Mouse (Mus musculus): ENCODE measurements around the gene Ldah. TPM values are rescaled to one million over a fixed set of nuclear protein-coding genes. Genes with fewer than 3 reads are reported as not detected.
"Not testable (repeated sequence)": the region's sequence is repeated elsewhere in the genome, so short reads cannot be mapped to it uniquely, and the experiment has no call there.

Gene Ldah
- 48.5 and 56.6 TPM in 2 replicates for polyA plus RNA-seq (2014; fragmentation: Nextera tagmentation; extraction: Ambion mirVana)

- H3K4me2 ChIP-seq: peak within 1 kb of the TSS; percentile 59
- H3K9ac ChIP-seq: peak within 1 kb of the TSS; percentile 78
- peak within 1 kb of the TSS; percentile 83 for H3K4me3 ChIP-seq (ENCODE audit: low read depth, low read length)
- peak; percentile 54 for TF ChIP-seq CTCF (IDR thresholded peaks at IDR 0.05; ENCODE audit: low read depth)
- H3K9me3 ChIP-seq (ENCODE audit: low read depth, low read length): no peaks in the 10 kb centered on the region; the same call in 1 of the 2 replicates
- H3K27me3 ChIP-seq (ENCODE audit: insufficient read depth, low read length): no peaks in the 10 kb centered on the region
- H3K36me3 ChIP-seq (ENCODE audit: insufficient read depth): no peaks in the 10 kb centered on the region
- H3K4me1 ChIP-seq (ENCODE audit: insufficient read depth): peaks cover 3% of the 10 kb centered on the region
- ATAC-seq (ENCODE audit: insufficient read depth): peak; percentile 99
- DNase-seq: peak; percentile 94
- WGBS: under 1% methylated on average over 34 of the region's 34 CpGs
- H3K27ac ChIP-seq (ENCODE audit: low read depth): no peak within 1 kb of the TSS
These were observed at the start of gene Ldah for GRCm38 (mm10) chr12:8207978-8208403. Gene Ldah (plus strand): TSS chr12:8208107.

- DNase-seq (no peak), ATAC-seq (ENCODE audit: insufficient read depth) (no peak)
- Histone ChIP-seq H3K27ac (ENCODE audit: low read depth) (no peak overlapping the region), H3K27me3 (ENCODE audit: insufficient read depth, low read length) (no peaks in the 10 kb centered on the region), H3K36me3 (ENCODE audit: insufficient read depth) (no peaks in the 10 kb centered on the region), H3K9me3 (ENCODE audit: low read depth, low read length) (no peaks in the 10 kb centered on the region), H3K4me2 (no peak overlapping the region), H3K4me1 (ENCODE audit: insufficient read depth) (no peaks in the 10 kb centered on the region), H3K9ac (no peak overlapping the region), H3K4me3 (ENCODE audit: low read depth, low read length) (no peak overlapping the region)
- 60% methylated on average over 2 of the region's 2 CpGs for whole genome bisulfite sequencing
- no peak for TF ChIP-seq CTCF (IDR thresholded peaks at IDR 0.05; ENCODE audit: low read depth)
These were observed 40.2 kb upstream of the Ldah start for GRCm38 (mm10) chr12:8167743-8168142.

DNA sequence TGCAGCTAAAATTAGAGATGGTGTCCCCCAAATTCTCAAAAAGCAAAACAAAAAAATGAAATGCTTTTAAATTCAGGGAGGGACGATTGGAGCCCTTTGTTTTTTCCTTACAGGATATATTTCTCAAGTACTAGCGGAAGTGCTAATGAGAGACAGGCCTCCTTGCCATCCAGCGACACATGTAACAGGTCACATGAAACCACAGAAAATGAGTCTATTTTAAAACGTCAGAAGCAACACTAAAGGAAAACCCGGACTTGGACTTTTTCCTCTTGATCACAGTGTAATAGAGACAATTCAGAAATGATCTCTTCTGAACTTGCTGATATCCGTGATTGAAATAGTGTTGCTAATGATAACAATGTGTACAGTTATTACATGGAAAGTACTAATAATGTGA is 27.0 kb upstream of the Ldah start:
- no peaks in the 10 kb centered on the region for H3K4me1 ChIP-seq (ENCODE audit: insufficient read depth)
- H3K4me2 ChIP-seq: no peak overlapping the region
- no peak overlapping the region for H3K27ac ChIP-seq (ENCODE audit: low read depth)
- ATAC-seq (ENCODE audit: insufficient read depth) (no peak), DNase-seq (no peak)
- H3K9me3 ChIP-seq (ENCODE audit: low read depth, low read length): no peaks in the 10 kb centered on the region
- no peaks in the 10 kb centered on the region for H3K36me3 ChIP-seq (ENCODE audit: insufficient read depth)
- no peaks in the 10 kb centered on the region for H3K27me3 ChIP-seq (ENCODE audit: insufficient read depth, low read length)
- no peak for TF ChIP-seq CTCF (IDR thresholded peaks at IDR 0.05; ENCODE audit: low read depth)
- H3K4me3 ChIP-seq (ENCODE audit: low read depth, low read length): no peak overlapping the region
- 51% methylated on average over 6 of the region's 6 CpGs for WGBS
- no peak overlapping the region for H3K9ac ChIP-seq

DNA sequence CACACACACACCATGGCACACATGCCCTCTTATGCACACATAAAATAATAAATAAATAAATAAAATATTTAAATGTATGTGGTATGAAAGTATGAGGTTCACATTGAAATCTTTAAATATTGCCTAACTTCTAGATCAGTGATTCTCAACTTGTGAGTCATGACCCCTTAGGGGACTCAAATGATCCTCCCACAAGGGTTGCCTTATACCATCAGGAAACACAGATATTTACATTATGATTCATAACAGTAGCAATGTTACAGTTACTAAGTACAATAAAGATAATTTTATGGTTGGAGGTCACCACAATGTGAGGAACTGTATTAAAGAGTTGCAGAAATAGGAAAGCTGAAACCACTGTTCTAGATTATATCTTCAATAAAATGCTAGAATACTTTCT is 26.2 kb upstream of the Ldah start:
- TF ChIP-seq CTCF (IDR thresholded peaks at IDR 0.05; ENCODE audit: low read depth): no peak
- Histone ChIP-seq H3K4me3 (ENCODE audit: low read depth, low read length) (no peak overlapping the region), H3K4me1 (ENCODE audit: insufficient read depth) (no peaks in the 10 kb centered on the region), H3K27ac (ENCODE audit: low read depth) (no peak overlapping the region), H3K9me3 (ENCODE audit: low read depth, low read length) (no peaks in the 10 kb centered on the region), H3K36me3 (ENCODE audit: insufficient read depth) (no peaks in the 10 kb centered on the region), H3K4me2 (no peak overlapping the region), H3K9ac (no peak overlapping the region), H3K27me3 (ENCODE audit: insufficient read depth, low read length) (no peaks in the 10 kb centered on the region)
- ATAC-seq (ENCODE audit: insufficient read depth) (no peak), DNase-seq (no peak)

DNA sequence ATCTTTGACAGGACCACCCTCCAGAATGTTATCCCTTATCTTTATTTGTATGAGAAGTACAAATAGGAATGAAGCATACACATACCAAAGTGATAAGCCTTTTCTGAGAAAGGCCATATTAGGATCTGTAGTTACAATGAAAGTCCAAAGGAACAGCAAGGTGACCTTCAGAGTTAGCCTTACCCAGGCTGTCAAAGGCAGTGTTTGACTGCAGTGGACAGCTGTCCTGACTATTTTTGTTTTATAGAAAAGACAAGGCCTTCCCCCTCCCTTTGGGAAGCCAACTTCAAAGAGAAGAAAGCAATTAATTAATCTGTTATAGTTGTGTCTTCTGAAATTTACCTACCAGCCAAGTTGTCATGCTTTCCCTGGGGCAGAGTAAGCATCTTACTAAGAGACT is 23.4 kb upstream of the Ldah start:
- TF ChIP-seq CTCF (IDR thresholded peaks at IDR 0.05; ENCODE audit: low read depth): no peak
- Histone ChIP-seq H3K4me3 (ENCODE audit: low read depth, low read length) (no peak overlapping the region), H3K27me3 (ENCODE audit: insufficient read depth, low read length) (no peaks in the 10 kb centered on the region), H3K9me3 (ENCODE audit: low read depth, low read length) (no peaks in the 10 kb centered on the region), H3K27ac (ENCODE audit: low read depth) (no peak overlapping the region), H3K36me3 (ENCODE audit: insufficient read depth) (no peaks in the 10 kb centered on the region), H3K9ac (no peak overlapping the region), H3K4me1 (ENCODE audit: insufficient read depth) (no peaks in the 10 kb centered on the region), H3K4me2 (no peak overlapping the region)
- DNase-seq (no peak), ATAC-seq (ENCODE audit: insufficient read depth) (no peak)

- ATAC-seq (ENCODE audit: insufficient read depth) (no peak), DNase-seq (no peak)
- no peak for TF ChIP-seq CTCF (IDR thresholded peaks at IDR 0.05; ENCODE audit: low read depth)
- Histone ChIP-seq H3K9ac (no peak overlapping the region), H3K27ac (ENCODE audit: low read depth) (no peak overlapping the region), H3K4me1 (ENCODE audit: insufficient read depth) (no peaks in the 10 kb centered on the region), H3K4me3 (ENCODE audit: low read depth, low read length) (no peak overlapping the region), H3K4me2 (no peak overlapping the region), H3K9me3 (ENCODE audit: low read depth, low read length) (no peaks in the 10 kb centered on the region), H3K36me3 (ENCODE audit: insufficient read depth) (no peaks in the 10 kb centered on the region), H3K27me3 (ENCODE audit: insufficient read depth, low read length) (no peaks in the 10 kb centered on the region)
These were observed 19.7 kb upstream of the Ldah start for GRCm38 (mm10) chr12:8188161-8188560.

- not testable (repeated sequence) for H3K27ac ChIP-seq (ENCODE audit: low read depth); H3K4me3 ChIP-seq (ENCODE audit: low read depth, low read length); H3K36me3 ChIP-seq (ENCODE audit: insufficient read depth); H3K4me2 ChIP-seq; H3K4me1 ChIP-seq (ENCODE audit: insufficient read depth); H3K9me3 ChIP-seq (ENCODE audit: low read depth, low read length); H3K27me3 ChIP-seq (ENCODE audit: insufficient read depth, low read length); H3K9ac ChIP-seq; DNase-seq; ATAC-seq (ENCODE audit: insufficient read depth)
- 84% methylated on average over 15 of the region's 15 CpGs for WGBS
These were observed 18.9 kb upstream of the Ldah start for GRCm38 (mm10) chr12:8188796-8189535.

Data from lung, embryonic 14.5 days (tissue).